Mouse (Mus musculus) CH12.LX (cell line): ENCODE results near the gene Zfp692.

Source experiments
- BHLHE40 ChIP-seq: IDR thresholded peaks from 2 replicates; pipeline ENCODE4 v1.6.1; 2011; ENCODE audit warnings: mild to moderate bottlenecking, low read depth, low read length, improper control_type of control experiment
- CTCF ChIP-seq, 2 experiments: IDR thresholded peaks in 1 of 2; conservative IDR thresholded peaks in 1 of 2; 2 replicates each; pipeline ENCODE4 v1.5.1; 2011 to 2012; ENCODE audit warnings: low read depth in 2 of 2, low read length in 2 of 2, improper control_type of control experiment in 1 of 2, inconsistent platforms in 1 of 2, mild to moderate bottlenecking in 1 of 2, moderate library complexity in 1 of 2
- ELF1 ChIP-seq: IDR thresholded peaks from 2 replicates; pipeline ENCODE4 v1.6.1; 2014; ENCODE audit warnings: low read depth, mild to moderate bottlenecking, inconsistent platforms, low read length, improper control_type of control experiment
- JUND ChIP-seq: conservative IDR thresholded peaks from 2 replicates; pipeline ENCODE4 v1.6.1; 2011; ENCODE audit warnings: low read depth, low read length, improper control_type of control experiment
- KAT2A ChIP-seq: IDR thresholded peaks from 2 replicates; pipeline ENCODE4 v1.6.1; 2012; ENCODE audit warnings: low read length, improper control_type of control experiment, inconsistent platforms; ENCODE audit not compliant: insufficient replicate concordance
- POLR2A ChIP-seq: IDR thresholded peaks from 2 replicates; pipeline ENCODE4 v1.6.1; 2011; ENCODE audit warnings: low read depth, mild to moderate bottlenecking, improper control_type of control experiment, low read length
- USF1 ChIP-seq: IDR thresholded peaks from 2 replicates; pipeline ENCODE4 v1.6.1; 2014; ENCODE audit warnings: low read depth, mild to moderate bottlenecking, inconsistent platforms, low read length, improper control_type of control experiment

DNA sequence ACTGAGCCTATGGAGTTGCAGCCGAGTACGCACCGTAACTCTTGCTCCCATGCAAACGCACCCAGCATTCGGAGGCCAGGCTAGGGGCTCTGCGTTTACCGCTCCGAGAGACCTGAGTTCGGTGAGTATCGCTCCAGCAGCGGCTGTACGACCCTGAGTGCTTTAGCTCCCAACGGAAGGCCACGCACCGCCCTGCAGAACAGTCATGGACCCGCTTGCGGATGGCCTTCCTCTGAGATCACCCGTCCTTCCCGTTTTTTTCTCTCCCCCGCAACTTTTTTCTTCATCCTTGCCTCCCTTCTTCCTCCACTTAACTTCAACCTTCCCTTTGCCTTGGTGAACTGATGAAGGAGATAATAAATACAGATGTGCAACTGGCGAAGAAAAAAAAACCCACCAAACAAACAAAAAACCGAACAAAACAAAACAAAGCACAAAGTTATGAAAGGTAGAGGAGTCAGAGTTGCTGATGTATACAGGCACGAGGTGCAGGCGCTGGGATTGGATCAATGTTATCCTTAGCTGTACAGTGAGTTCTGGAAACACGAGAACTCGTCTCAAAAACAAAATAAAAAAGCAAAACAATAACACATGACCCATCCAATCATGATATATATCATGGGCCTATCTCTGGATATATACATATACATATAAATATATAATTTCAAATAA, 4.0 kb upstream of the Zfp692 start:
- TF ChIP-seq CTCF (conservative IDR thresholded peaks at IDR 0.05 in 1 of 2, IDR thresholded peaks at IDR 0.05 in 1 of 2; ENCODE audit: low read depth in 2 of 2, low read length in 2 of 2) (no peak), USF1 (no peak), JUND (0 out of 2 replicates have a peak, but pooled peaks have one; percentile 6), POLR2A (no peak), ELF1 (no peak), KAT2A (no peak), BHLHE40 (0 out of 2 replicates have a peak, but pooled peaks have one; percentile 1)
